Mouse (Mus musculus) G1E (cell line): ENCODE data around the gene Dnajb5. TPM values are rescaled to one million over a fixed set of nuclear protein-coding genes. Genes with fewer than 3 reads are reported as not detected.

ENCODE experiments used
- ATAC-seq: 2 replicates; pipeline ENCODE4 v1.8.0; 2016; ENCODE audit warnings: mild to moderate bottlenecking; ENCODE audit not compliant: insufficient number of reproducible peaks, poor library complexity, low FRiP score, severe bottlenecking; ENCODE audit errors: extremely low read depth
- DNase-seq: peaks from one replicate; pipeline ENCODE4 v3.0.0; 2012; ENCODE audit warnings: low spot score
- H3K27me3 ChIP-seq: 2 replicates; pipeline ENCODE4 v1.6.1; 2012; ENCODE audit warnings: mild to moderate bottlenecking, low read length, inconsistent platforms; ENCODE audit not compliant: insufficient read depth
- H3K36me3 ChIP-seq: replicated peaks from 2 replicates; pipeline ENCODE3; 2012; ENCODE audit warnings: mild to moderate bottlenecking, inconsistent platforms
- H3K4me1 ChIP-seq: 2 replicates; pipeline ENCODE4 v1.6.1; 2012; ENCODE audit warnings: low read depth, low read length, inconsistent platforms, mixed read lengths; ENCODE audit not compliant: insufficient read depth
- H3K4me3 ChIP-seq: 2 replicates; pipeline ENCODE4 v1.5.1; 2012; ENCODE audit warnings: low read depth, mild to moderate bottlenecking, inconsistent platforms, low read length, moderate library complexity, mixed read lengths
- H3K9me3 ChIP-seq: replicated peaks from 2 replicates; pipeline ENCODE4 v1.6.1; 2012; ENCODE audit warnings: inconsistent platforms
- CTCF ChIP-seq: IDR thresholded peaks from 2 replicates; pipeline ENCODE4 v1.5.1; 2012; ENCODE audit warnings: low read depth, low read length, inconsistent platforms, mixed read lengths
- GATA1 ChIP-seq: IDR thresholded peaks from 2 replicates; pipeline ENCODE4 v1.6.1; 2012; ENCODE audit warnings: borderline replicate concordance, low read length, inconsistent platforms, mixed read lengths
- GATA2 ChIP-seq: IDR thresholded peaks from 2 replicates; pipeline ENCODE4 v1.6.1; 2012; ENCODE audit warnings: low read depth, low read length, inconsistent platforms, borderline replicate concordance
- POLR2AphosphoS5 ChIP-seq: IDR thresholded peaks from 2 replicates; pipeline ENCODE4 v1.6.1; 2012; ENCODE audit warnings: low read depth, low read length, inconsistent platforms; ENCODE audit not compliant: insufficient replicate concordance
- TAL1 ChIP-seq: conservative IDR thresholded peaks from 2 replicates; pipeline ENCODE4 v1.6.1; 2012; ENCODE audit warnings: low read depth, low read length, inconsistent platforms, mixed read lengths
- polyA plus RNA-seq: library from polyadenylated mRNA; stranded (reverse); fragments of >175 nt; gene quantifications from 2 replicates; pipeline ENCODE4 v1.2.3, GENCODE M21; 2012
- total RNA-seq, 2 experiments: library from RNA; stranded (forward) in 1 of 2; stranded (reverse) in 1 of 2; fragments of 200-1000 nt in 1 of 2; fragments of >200 nt in 1 of 2; fragmentation: Nextera tagmentation in 1 of 2; gene quantifications; 2 replicates each; pipeline ENCODE4 v1.2.3; 2014 to 2017

Gene Dnajb5
- total and polyA plus RNA-seq, 3 experiments, result 1.2 to 7.5 (median 1.5) TPM

- ATAC-seq (no peak), DNase-seq (no peak)
- Histone ChIP-seq H3K9me3 (peaks cover 3% of the 10 kb centered on the region; the same call in 1 of the 2 replicates), H3K36me3 (no peaks in the 10 kb centered on the region), H3K27me3 (peaks cover 29% of the 10 kb centered on the region), H3K4me1 (peaks cover 2% of the 10 kb centered on the region; the same call in 1 of the 2 replicates), H3K4me3 (no peak overlapping the region)
- no peak for TF ChIP-seq POLR2AphosphoS5
- TF ChIP-seq TAL1, result no peak
- no peak for TF ChIP-seq CTCF
- TF ChIP-seq GATA1, result no peak
- no peak for TF ChIP-seq GATA2
Observed at GRCm38 (mm10) chr4:42932229-42932969, 17.2 kb upstream of the Dnajb5 start.

- ATAC-seq (no peak), DNase-seq (no peak)
- H3K36me3 ChIP-seq, result no peaks in the 10 kb centered on the region
- H3K9me3 ChIP-seq, result no peaks in the 10 kb centered on the region
- peaks cover 41% of the 10 kb centered on the region for H3K27me3 ChIP-seq
- H3K4me3 ChIP-seq, result no peak overlapping the region
- peaks cover 4% of the 10 kb centered on the region; the same call in 1 of the 2 replicates for H3K4me1 ChIP-seq
- TF ChIP-seq GATA2 (no peak), TAL1 (no peak), POLR2AphosphoS5 (no peak), GATA1 (no peak), CTCF (no peak)
Observed at GRCm38 (mm10) chr4:42933630-42934029, 16.0 kb upstream of the Dnajb5 start.

GRCm38 (mm10) chr4:42941396-42941795, 8.2 kb upstream of the Dnajb5 start:
- H3K36me3 ChIP-seq, result no peaks in the 10 kb centered on the region
- H3K9me3 ChIP-seq, result no peaks in the 10 kb centered on the region
- ATAC-seq (no peak), DNase-seq (no peak)
- TF ChIP-seq POLR2AphosphoS5, result no peak
- H3K4me3 ChIP-seq, result no peak overlapping the region
- peaks cover 13% of the 10 kb centered on the region; the same call in 1 of the 2 replicates for H3K4me1 ChIP-seq
- peaks cover 72% of the 10 kb centered on the region for H3K27me3 ChIP-seq

- DNase-seq (no peak), ATAC-seq (no peak)
- no peaks in the 10 kb centered on the region for H3K36me3 ChIP-seq
- no peak for TF ChIP-seq GATA2
- TF ChIP-seq POLR2AphosphoS5, result no peak
- no peak for TF ChIP-seq CTCF
- no peak for TF ChIP-seq TAL1
- no peak for TF ChIP-seq GATA1
- H3K4me3 ChIP-seq, result no peak overlapping the region
- no peaks in the 10 kb centered on the region for H3K9me3 ChIP-seq
- peaks cover 74% of the 10 kb centered on the region for H3K27me3 ChIP-seq
- H3K4me1 ChIP-seq, result peaks cover 17% of the 10 kb centered on the region
Observed at GRCm38 (mm10) chr4:42943341-42943740, 6.3 kb upstream of the Dnajb5 start.

GRCm38 (mm10) chr4:42944185-42944584, 5.4 kb upstream of the Dnajb5 start:
- Histone ChIP-seq H3K9me3 (no peaks in the 10 kb centered on the region), H3K4me1 (peaks cover 20% of the 10 kb centered on the region), H3K27me3 (peaks cover 67% of the 10 kb centered on the region), H3K4me3 (no peak overlapping the region), H3K36me3 (no peaks in the 10 kb centered on the region)
- no peak for ATAC-seq
- TF ChIP-seq CTCF, result no peak
- no peak for TF ChIP-seq GATA2
- no peak for TF ChIP-seq GATA1
- TF ChIP-seq TAL1, result no peak
- TF ChIP-seq POLR2AphosphoS5, result no peak
- DNase-seq, result no peak

- H3K36me3 ChIP-seq, result no peaks in the 10 kb centered on the region
- peaks cover 29% of the 10 kb centered on the region for H3K4me1 ChIP-seq
- DNase-seq (no peak), ATAC-seq (no peak)
- peaks cover 60% of the 10 kb centered on the region for H3K27me3 ChIP-seq
- no peaks in the 10 kb centered on the region for H3K9me3 ChIP-seq
- TF ChIP-seq GATA1 (no peak), POLR2AphosphoS5 (no peak), GATA2 (no peak), TAL1 (no peak), CTCF (no peak)
- no peak overlapping the region for H3K4me3 ChIP-seq
Observed at GRCm38 (mm10) chr4:42945043-42945442, 4.6 kb upstream of the Dnajb5 start.
